Mouse (Mus musculus): Measurements from ENCODE around the gene Rnaseh1.

Gene Rnaseh1

GRCm38 (mm10) chr12:28649141-28650110 is at the start of gene Rnaseh1:
Rnaseh1 (plus strand) TSS chr12:28649602.
- peak; percentile 91 for DNase-seq (ENCODE audit: low read depth)

GRCm38 (mm10) chr12:28602259-28602658 is 47.1 kb upstream of the Rnaseh1 start:
- no peak for DNase-seq (ENCODE audit: low read depth)

GRCm38 (mm10) chr12:28603494-28603893 is 45.9 kb upstream of the Rnaseh1 start:
- no peak for DNase-seq (ENCODE audit: low read depth)

GRCm38 (mm10) chr12:28607546-28608305 is 41.7 kb upstream of the Rnaseh1 start:
- no peak for DNase-seq (ENCODE audit: low read depth)

GRCm38 (mm10) chr12:28612391-28612790 is 37.0 kb upstream of the Rnaseh1 start:
- no peak for DNase-seq (ENCODE audit: low read depth)

GRCm38 (mm10) chr12:28614401-28614800 is 35.0 kb upstream of the Rnaseh1 start:
- DNase-seq (ENCODE audit: low read depth) = no peak

- DNase-seq (ENCODE audit: low read depth) = no peak
Measured at GRCm38 (mm10) chr12:28617297-28617696, 32.1 kb upstream of the Rnaseh1 start.

- no peak for DNase-seq (ENCODE audit: low read depth)
Measured at GRCm38 (mm10) chr12:28621451-28622166, 27.8 kb upstream of the Rnaseh1 start.

- no peak for DNase-seq (ENCODE audit: low read depth)
Measured at GRCm38 (mm10) chr12:28622167-28622532, 27.3 kb upstream of the Rnaseh1 start.

- DNase-seq (ENCODE audit: low read depth) = no peak
Measured at GRCm38 (mm10) chr12:28622641-28623040, 26.8 kb upstream of the Rnaseh1 start.

- DNase-seq (ENCODE audit: low read depth) = no peak
Measured at GRCm38 (mm10) chr12:28623195-28623594, 26.2 kb upstream of the Rnaseh1 start, which contains the start of gene Colec11. Colec11 (minus strand) TSS chr12:28623377.

GRCm38 (mm10) chr12:28624251-28624650 is 25.2 kb upstream of the Rnaseh1 start:
- no peak for DNase-seq (ENCODE audit: low read depth)

GRCm38 (mm10) chr12:28625407-28625806 is 24.0 kb upstream of the Rnaseh1 start:
- no peak for DNase-seq (ENCODE audit: low read depth)

- peak; percentile 8 for DNase-seq (ENCODE audit: low read depth)
Measured at GRCm38 (mm10) chr12:28627092-28627491, 22.3 kb upstream of the Rnaseh1 start.

- peak; percentile 5 for DNase-seq (ENCODE audit: low read depth)
Measured at GRCm38 (mm10) chr12:28628436-28628835, 21.0 kb upstream of the Rnaseh1 start.

GRCm38 (mm10) chr12:28635058-28635534 is 14.3 kb upstream of the Rnaseh1 start:
- no peak for DNase-seq (ENCODE audit: low read depth)

- DNase-seq (ENCODE audit: low read depth) = peak; percentile 97
Measured at GRCm38 (mm10) chr12:28635535-28636476, 13.6 kb upstream of the Rnaseh1 start, which contains the start of gene Rps7. Rps7 (minus strand) TSS chr12:28635953.

GRCm38 (mm10) chr12:28636543-28636942 is 12.9 kb upstream of the Rnaseh1 start:
- no peak for DNase-seq (ENCODE audit: low read depth)

- peak; percentile 35 for DNase-seq (ENCODE audit: low read depth)
Measured at GRCm38 (mm10) chr12:28638778-28639177, 10.6 kb upstream of the Rnaseh1 start.

GRCm38 (mm10) chr12:28662628-28663027 is 13.2 kb downstream of the Rnaseh1 start:
- DNase-seq (ENCODE audit: low read depth) = no peak

- no peak for DNase-seq (ENCODE audit: low read depth)
Measured at GRCm38 (mm10) chr12:28666734-28667133, 17.3 kb downstream of the Rnaseh1 start.

Data from naive thymus-derived CD4-positive, alpha-beta T cell, adult 2 months (primary cell).